Mouse (Mus musculus) lung, embryonic 14.5 days (tissue): ENCODE data around the gene 5830411N06Rik. TPM values are rescaled to one million over a fixed set of nuclear protein-coding genes. Genes with fewer than 3 reads are reported as not detected.

ENCODE experiments used
- ATAC-seq: fragments of 200-750 bp; cut with Nextera tagmentation; 2 replicates; pipeline ENCODE4 v1.8.0; 2017; ENCODE audit warnings: mild to moderate bottlenecking, moderate TSS enrichment, moderate library complexity; ENCODE audit not compliant: insufficient read depth
- DNase-seq: peaks from one replicate; pipeline ENCODE4 v3.0.0-alpha.2; 2015
- H3K27ac ChIP-seq: fragments of 300-500 bp; sonication (generic); 2 replicates; pipeline ENCODE4 v1.5.1; 2014; ENCODE audit warnings: low read depth, mild to moderate bottlenecking, moderate library complexity
- H3K27me3 ChIP-seq: fragments of 300-500 bp; sonication (generic); 2 replicates; pipeline ENCODE4 v1.6.1; 2014; ENCODE audit warnings: low read length, control low read depth; ENCODE audit not compliant: insufficient read depth
- H3K36me3 ChIP-seq: fragments of 300-500 bp; sonication (generic); 2 replicates; pipeline ENCODE4 v1.6.1; 2014; ENCODE audit warnings: control low read depth; ENCODE audit not compliant: insufficient read depth
- H3K4me1 ChIP-seq: fragments of 300-500 bp; sonication (generic); 2 replicates; pipeline ENCODE4 v1.6.1; 2014; ENCODE audit warnings: antibody characterized with exemption, control low read depth; ENCODE audit not compliant: insufficient read depth
- H3K4me2 ChIP-seq: fragments of 300-500 bp; sonication (generic); 2 replicates; pipeline ENCODE4 v1.6.1; 2014; ENCODE audit warnings: mild to moderate bottlenecking
- H3K4me3 ChIP-seq: fragments of 300-500 bp; sonication (generic); 2 replicates; pipeline ENCODE4 v1.5.1; 2014; ENCODE audit warnings: low read depth, low read length
- H3K9ac ChIP-seq: fragments of 300-500 bp; sonication (generic); 2 replicates; pipeline ENCODE4 v1.6.1; 2014
- H3K9me3 ChIP-seq: fragments of 300-500 bp; sonication (generic); 2 replicates; pipeline ENCODE4 v1.6.1; 2016; ENCODE audit warnings: low read depth, low read length, control low read depth
- CTCF ChIP-seq: IDR thresholded peaks from 2 replicates; pipeline ENCODE4 v1.5.1; 2016; ENCODE audit warnings: antibody characterized with exemption, low read depth
- WGBS: fragments of 180-500 bp; shearing (Covaris S2); extraction: QIAGEN DNeasy Blood & Tissue Kit; methylation state at CpG from one replicate; pipeline ENCODE4 v1.1.7; 2014; 5-methylcytosine and 5-hydroxymethylcytosine counted together
- polyA plus RNA-seq: library from polyadenylated mRNA; unstranded; fragments of >200 nt; fragmentation: Nextera tagmentation; extraction: Ambion mirVana; gene quantifications from 2 replicates; pipeline ENCODE4 v1.2.1, GENCODE M21; 2014

Gene 5830411N06Rik
- polyA plus RNA-seq, 1 experiment from 2014 or later: not detected

- H3K27me3 ChIP-seq: no peaks in the 10 kb centered on the region
- no peak overlapping the region for H3K4me2 ChIP-seq
- H3K4me1 ChIP-seq: no peaks in the 10 kb centered on the region
- no peak overlapping the region for H3K4me3 ChIP-seq
- no peak overlapping the region for H3K27ac ChIP-seq
- H3K9ac ChIP-seq: no peak overlapping the region
- WGBS: 69% methylated on average over 6 of the region's 6 CpGs
- ATAC-seq: no peak
- no peaks in the 10 kb centered on the region for H3K9me3 ChIP-seq
- no peaks in the 10 kb centered on the region for H3K36me3 ChIP-seq
- no peak for TF ChIP-seq CTCF
- no peak for DNase-seq
Measured at GRCm38 (mm10) chr7:140296876-140297275, 49.8 kb downstream of the 5830411N06Rik start.

- WGBS: 76% methylated on average over 3 of the region's 3 CpGs
- no peak for DNase-seq
- TF ChIP-seq CTCF: no peak
- no peak overlapping the region for H3K4me3 ChIP-seq
- H3K36me3 ChIP-seq: no peaks in the 10 kb centered on the region
- H3K27ac ChIP-seq: no peak overlapping the region
- H3K4me1 ChIP-seq: no peaks in the 10 kb centered on the region
- no peaks in the 10 kb centered on the region for H3K9me3 ChIP-seq
- H3K4me2 ChIP-seq: no peak overlapping the region
- no peaks in the 10 kb centered on the region for H3K27me3 ChIP-seq
- no peak overlapping the region for H3K9ac ChIP-seq
- ATAC-seq: no peak
Measured at GRCm38 (mm10) chr7:140299416-140299815, 52.3 kb downstream of the 5830411N06Rik start.

- DNase-seq: no peak
Measured at GRCm38 (mm10) chr7:140319861-140320385, 72.8 kb downstream of the 5830411N06Rik start.

DNA sequence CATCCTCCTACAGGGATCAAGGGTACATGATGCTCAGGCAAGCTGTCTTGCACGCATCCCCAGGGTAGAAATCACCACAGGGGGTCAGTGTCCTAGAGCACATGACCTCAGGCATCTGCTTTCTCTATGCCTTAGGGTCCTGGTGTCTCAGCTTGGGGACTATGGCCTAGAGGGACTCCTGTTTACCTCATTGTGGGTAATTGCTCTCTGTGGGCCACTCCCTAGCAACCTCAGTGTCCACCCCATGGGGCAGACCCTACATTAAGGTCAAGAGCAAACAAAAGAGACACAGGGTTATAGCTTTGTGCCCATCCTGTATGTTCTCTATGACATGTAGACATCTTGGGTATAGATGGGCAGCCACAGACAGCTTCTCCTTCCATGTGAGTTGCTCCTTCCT is 73.5 kb downstream of the 5830411N06Rik start, which contains the start of gene Olfr525:
Gene Olfr525 (plus strand): TSS at position 301 of the 400 bp plus-strand sequence.
- ATAC-seq: no peak
- Histone ChIP-seq H3K4me3 (no peak within 1 kb of the TSS), H3K4me1 (no peaks in the 10 kb centered on the region), H3K9me3 (no peaks in the 10 kb centered on the region), H3K4me2 (no peak within 1 kb of the TSS), H3K9ac (no peak within 1 kb of the TSS), H3K27ac (no peak within 1 kb of the TSS), H3K36me3 (no peaks in the 10 kb centered on the region), H3K27me3 (no peaks in the 10 kb centered on the region)
- TF ChIP-seq CTCF: no peak
- DNase-seq: no peak
- 48% methylated on average over 1 of the region's 1 CpGs for WGBS

More at GRCm38 (mm10) chr7:140319861-140320385, 72.8 kb downstream of the 5830411N06Rik start:
- no peaks in the 10 kb centered on the region for H3K27me3 ChIP-seq
- no peak for TF ChIP-seq CTCF
- no peaks in the 10 kb centered on the region for H3K4me1 ChIP-seq
- no peak overlapping the region for H3K4me3 ChIP-seq
- H3K4me2 ChIP-seq: no peak overlapping the region
- 82% methylated on average over 3 of the region's 3 CpGs for WGBS
- no peak for ATAC-seq
- H3K9ac ChIP-seq: no peak overlapping the region
- no peaks in the 10 kb centered on the region for H3K36me3 ChIP-seq
- H3K9me3 ChIP-seq: no peaks in the 10 kb centered on the region
- H3K27ac ChIP-seq: no peak overlapping the region

DNA sequence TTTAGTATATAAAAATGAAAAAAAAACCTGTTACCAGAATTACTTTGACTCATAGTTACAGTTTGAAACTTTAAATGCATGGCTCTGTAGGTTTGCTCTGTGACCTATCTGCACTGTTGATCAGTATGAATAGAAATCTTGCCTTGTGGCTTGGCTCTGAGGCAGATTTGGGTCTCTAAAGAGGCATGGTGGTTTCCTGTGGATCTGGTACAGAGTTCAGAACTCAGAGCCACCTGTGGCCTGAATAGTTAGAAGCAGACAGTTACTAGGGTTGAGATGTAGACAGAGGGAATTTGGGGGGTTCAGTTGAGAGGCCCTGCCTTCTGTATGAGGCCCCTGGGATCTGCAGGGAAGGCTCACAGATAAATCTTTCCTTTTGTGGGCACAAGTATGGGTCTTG is 74.1 kb downstream of the 5830411N06Rik start:
- TF ChIP-seq CTCF: no peak
- H3K27ac ChIP-seq: no peak overlapping the region
- DNase-seq: no peak
- H3K4me1 ChIP-seq: no peaks in the 10 kb centered on the region
- H3K4me3 ChIP-seq: no peak overlapping the region
- no peaks in the 10 kb centered on the region for H3K27me3 ChIP-seq
- no peaks in the 10 kb centered on the region for H3K9me3 ChIP-seq
- H3K9ac ChIP-seq: no peak overlapping the region
- no peak for ATAC-seq
- H3K36me3 ChIP-seq: no peaks in the 10 kb centered on the region
- no peak overlapping the region for H3K4me2 ChIP-seq

DNA sequence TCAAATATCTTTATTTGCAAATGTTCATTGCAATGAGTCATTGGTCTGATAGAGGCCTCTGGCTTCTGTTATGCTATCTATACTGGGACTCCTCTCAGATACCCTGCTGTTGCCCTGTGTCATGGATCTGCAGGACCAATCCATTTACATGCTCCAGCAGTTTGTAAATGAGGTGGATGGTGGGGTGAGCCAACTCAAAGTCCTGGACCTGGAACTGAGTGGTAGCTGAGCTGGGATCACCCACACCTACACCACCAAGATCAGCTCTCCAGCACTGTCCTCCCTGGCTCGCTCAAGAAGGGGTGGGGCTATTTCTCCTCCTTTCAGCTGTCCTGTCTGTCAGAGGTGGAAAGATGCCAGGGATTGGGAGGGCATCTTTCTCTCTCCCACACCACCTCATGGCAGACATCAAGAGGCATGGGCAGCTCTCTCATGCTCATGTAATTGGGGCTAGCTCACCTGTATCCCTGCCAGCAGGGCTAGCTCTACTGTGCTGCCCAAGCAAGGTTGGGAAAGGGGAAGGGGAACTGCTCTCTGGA is 82.8 kb downstream of the 5830411N06Rik start:
- TF ChIP-seq CTCF: no peak
- Histone ChIP-seq H3K4me3 (no peak overlapping the region), H3K4me2 (no peak overlapping the region), H3K9ac (no peak overlapping the region), H3K27me3 (no peaks in the 10 kb centered on the region), H3K27ac (no peak overlapping the region), H3K4me1 (no peaks in the 10 kb centered on the region), H3K9me3 (no peaks in the 10 kb centered on the region), H3K36me3 (no peaks in the 10 kb centered on the region)
- DNase-seq: no peak
- no peak for ATAC-seq
- 35% methylated on average over 1 of the region's 1 CpGs for WGBS

DNA sequence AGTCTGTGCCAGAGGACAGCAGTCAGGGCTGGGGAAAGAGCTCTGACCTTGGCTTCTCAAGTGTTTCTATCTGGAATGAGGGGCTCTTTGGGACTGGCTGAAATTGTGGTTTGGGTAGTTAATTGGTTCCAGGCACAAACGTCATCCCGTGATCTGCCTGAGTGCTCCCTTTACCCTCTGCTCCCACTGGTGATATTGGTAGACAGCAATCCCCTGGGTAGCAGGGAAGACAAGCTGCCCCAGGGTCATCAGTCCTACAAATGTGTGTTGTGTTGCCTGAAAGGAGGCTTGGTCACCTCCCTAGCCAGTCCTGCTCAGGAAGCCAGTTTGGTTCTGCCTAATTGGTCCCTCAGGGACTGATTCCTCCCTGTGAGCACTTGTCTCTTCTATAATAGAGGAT is 86.6 kb downstream of the 5830411N06Rik start, which contains the start of gene Olfr527:
Gene Olfr527 (plus strand): TSS at position 301 of the 400 bp plus-strand sequence.
- no peak for ATAC-seq
- Histone ChIP-seq H3K9me3 (no peaks in the 10 kb centered on the region), H3K4me3 (no peak within 1 kb of the TSS), H3K9ac (no peak within 1 kb of the TSS), H3K36me3 (no peaks in the 10 kb centered on the region), H3K27ac (no peak within 1 kb of the TSS), H3K4me1 (no peaks in the 10 kb centered on the region), H3K27me3 (no peaks in the 10 kb centered on the region), H3K4me2 (no peak within 1 kb of the TSS)
- no peak for DNase-seq
- no peak for TF ChIP-seq CTCF
- 79% methylated on average over 2 of the region's 2 CpGs for WGBS

Other genes with a start within 250 kb of the 5830411N06Rik start
- 39.1 and 39.5 TPM in 2 replicates for gene Zfp511, start 210.9 kb upstream of the 5830411N06Rik start, polyA plus RNA-seq
- gene Tubgcp2, start 210.6 kb upstream of the 5830411N06Rik start, polyA plus RNA-seq: 63.0 and 65.8 TPM in 2 replicates
- gene Msx3, start 198.2 kb upstream of the 5830411N06Rik start, polyA plus RNA-seq: not detected in 2 replicates
- 0.46 TPM in 1 of 2 replicates, not detected in the other for gene Caly, start 164.7 kb upstream of the 5830411N06Rik start, polyA plus RNA-seq
- 0.43 TPM in 1 of 2 replicates, not detected in the other for gene Prap1, start 153.9 kb upstream of the 5830411N06Rik start, polyA plus RNA-seq
- 10.5 and 16.5 TPM in 2 replicates for gene Fuom, start 144.8 kb upstream of the 5830411N06Rik start, polyA plus RNA-seq
- 21.3 and 24.8 TPM in 2 replicates for gene Paox, start 131.5 kb upstream of the 5830411N06Rik start, polyA plus RNA-seq
- 148 and 164 TPM in 2 replicates for gene Echs1, start 130.8 kb upstream of the 5830411N06Rik start, polyA plus RNA-seq
- gene Mtg1, start 109.7 kb upstream of the 5830411N06Rik start, polyA plus RNA-seq: 24.8 and 28.4 TPM in 2 replicates
- gene Sprn, start 92.4 kb upstream of the 5830411N06Rik start, polyA plus RNA-seq: 0.12 and 0.20 TPM in 2 replicates
- gene Olfr522, start 82.5 kb upstream of the 5830411N06Rik start, polyA plus RNA-seq: not detected in 2 replicates
- gene Olfr523, start 74.1 kb upstream of the 5830411N06Rik start, polyA plus RNA-seq: not detected in 2 replicates
- not detected in 2 replicates for gene Olfr524, start 41.3 kb upstream of the 5830411N06Rik start, polyA plus RNA-seq
- gene Cd163l1, start 29.0 kb upstream of the 5830411N06Rik start, polyA plus RNA-seq: not detected in 2 replicates
- gene Olfr525, start 73.6 kb downstream of the 5830411N06Rik start, polyA plus RNA-seq: not detected in 2 replicates
- gene Olfr527, start 86.7 kb downstream of the 5830411N06Rik start, polyA plus RNA-seq: not detected in 2 replicates
- not detected in 2 replicates for gene Olfr60, start 114.4 kb downstream of the 5830411N06Rik start, polyA plus RNA-seq
- not detected in 2 replicates for gene Olfr530, start 129.0 kb downstream of the 5830411N06Rik start, polyA plus RNA-seq
- gene Olfr531, start 155.6 kb downstream of the 5830411N06Rik start, polyA plus RNA-seq: not detected in 2 replicates
- not detected in 2 replicates for gene Olfr532, start 174.4 kb downstream of the 5830411N06Rik start, polyA plus RNA-seq
- gene Olfr533, start 216.1 kb downstream of the 5830411N06Rik start, polyA plus RNA-seq: not detected in 2 replicates
- not detected in 2 replicates for gene Olfr535, start 236.9 kb downstream of the 5830411N06Rik start, polyA plus RNA-seq